Comparison of ENCODE assay signal across 26 mouse cellular contexts in the genomic region with DNA sequence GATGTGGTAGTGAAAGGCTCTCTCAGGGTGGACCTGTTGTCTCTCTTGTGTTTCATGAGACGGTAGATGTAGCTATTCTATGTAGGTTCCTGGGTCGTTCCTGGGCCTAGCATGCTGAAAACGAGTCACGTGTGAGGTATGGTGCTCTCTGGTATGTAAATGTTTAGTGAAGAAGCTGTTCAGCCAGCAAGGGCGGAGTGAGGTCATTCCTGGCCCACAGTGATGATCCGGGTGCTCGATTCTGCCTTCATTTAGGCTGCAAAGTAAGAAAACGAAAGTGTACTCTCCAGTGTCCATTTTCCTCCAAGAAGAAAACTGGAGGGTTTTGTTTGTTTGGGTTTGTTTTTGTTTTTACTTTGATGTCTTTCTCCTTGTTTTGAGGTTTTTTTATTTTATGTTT. TPM values are rescaled to one million over a fixed set of nuclear protein-coding genes. Genes with fewer than 3 reads are reported as not detected.
"Had no signal": no experiment of that assay in that cellular context is flagged by ENCODE, and none has a peak within 500 bp of the region (broad histone marks: within the 10 kb centered on the region; RNA-seq: fewer than 3 reads in every experiment).

No protein-coding gene starts in this region.

- DNase-seq: kidney, adult 2 months; kidney, postnatal 25 days; layer of hippocampus, adult 9-11 months; liver; retina, postnatal 1 day; right cerebral cortex, postnatal 25 days; spleen, adult 18-20 months; thymus, adult 18-20 months; thymus, postnatal 36 days had no signal

- H3K4me3 ChIP-seq: layer of hippocampus, adult 2 months; limb, embryonic 10.5 days; limb, embryonic 13.5 days; liver, embryonic 12.5 days; liver, embryonic 15.5 days; megakaryocyte, embryonic 14.5 days; midbrain, embryonic 10.5 days; midbrain, embryonic 13.5 days; myocyte; neural tube, embryonic 13.5 days; stomach, embryonic 15.5 days had no signal

- H3K27ac ChIP-seq: kidney, postnatal 0 days; layer of hippocampus, adult 2 months; limb, embryonic 10.5 days; limb, embryonic 13.5 days; liver, embryonic 12.5 days; liver, embryonic 15.5 days; midbrain, embryonic 10.5 days; midbrain, embryonic 13.5 days; neural tube, embryonic 13.5 days; stomach, embryonic 15.5 days had no signal

RNA-seq across cellular contexts. Expression of a gene that starts 7.9 kb away (rescaled TPM):
- total RNA-seq: monocyte, adult 5-6 weeks; neutrophil, adult 5-6 weeks had no signal

RNA-seq across cellular contexts. Expression of a gene that starts 21.6 kb away (rescaled TPM):
- total RNA-seq: layer of hippocampus, adult 2 months; layer of hippocampus, postnatal 25 days; left cerebral cortex, adult 18-20 months; left cerebral cortex, postnatal 25 days; monocyte, adult 5-6 weeks; neutrophil, adult 5-6 weeks had no signal

RNA-seq across cellular contexts. Expression of a gene that starts 51.2 kb away (rescaled TPM):
- total RNA-seq: left cerebral cortex, adult 18-20 months; left cerebral cortex, postnatal 25 days; monocyte, adult 5-6 weeks; neutrophil, adult 5-6 weeks had no signal
